Mouse (Mus musculus) fibroblast of lung, adult 2 months (primary cell): ENCODE data around the gene Ddx39.

ENCODE experiments used
- DNase-seq: peaks from one replicate; pipeline ENCODE4 v3.0.0-alpha.2; 2011; ENCODE audit warnings: low read depth

Ddx39 gene

GRCm38 (mm10) chr8:83699566-83699965 lies 15.4 kb upstream of the Ddx39 start:
- DNase-seq: no peak

GRCm38 (mm10) chr8:83700423-83701085 lies 14.4 kb upstream of the Ddx39 start:
- DNase-seq: no peak

- DNase-seq: no peak
These were observed 11.6 kb upstream of the Ddx39 start for GRCm38 (mm10) chr8:83703426-83703825.

GRCm38 (mm10) chr8:83706411-83706810 lies 8.6 kb upstream of the Ddx39 start:
- DNase-seq: no peak

GRCm38 (mm10) chr8:83707554-83707953 lies 7.4 kb upstream of the Ddx39 start:
- no peak for DNase-seq

- no peak for DNase-seq
These were observed 324 bp upstream of the Ddx39 start for GRCm38 (mm10) chr8:83714676-83715030.

GRCm38 (mm10) chr8:83715771-83716170 lies 794 bp downstream of the Ddx39 start:
- no peak for DNase-seq

- DNase-seq: no peak
These were observed 1.6 kb downstream of the Ddx39 start for GRCm38 (mm10) chr8:83716563-83716962.

GRCm38 (mm10) chr8:83719048-83719447 lies 4.1 kb downstream of the Ddx39 start:
- no peak for DNase-seq

GRCm38 (mm10) chr8:83719693-83720092 lies 4.7 kb downstream of the Ddx39 start:
- DNase-seq: no peak

- DNase-seq: no peak
These were observed 6.5 kb downstream of the Ddx39 start for GRCm38 (mm10) chr8:83721405-83722025.

- no peak for DNase-seq
These were observed 7.7 kb downstream of the Ddx39 start for GRCm38 (mm10) chr8:83722631-83723030.

- DNase-seq: no peak
These were observed 8.6 kb downstream of the Ddx39 start for GRCm38 (mm10) chr8:83723447-83724083.

- no peak for DNase-seq
These were observed 9.9 kb downstream of the Ddx39 start for GRCm38 (mm10) chr8:83724697-83725482.

GRCm38 (mm10) chr8:83725521-83726102 lies 10.6 kb downstream of the Ddx39 start:
- DNase-seq: no peak

- no peak for DNase-seq
These were observed 14.2 kb downstream of the Ddx39 start for GRCm38 (mm10) chr8:83729009-83729807.

- DNase-seq: no peak
These were observed 16.9 kb downstream of the Ddx39 start for GRCm38 (mm10) chr8:83731906-83732305.

- DNase-seq: no peak
These were observed 17.9 kb downstream of the Ddx39 start for GRCm38 (mm10) chr8:83732919-83733318.

- no peak for DNase-seq
These were observed 21.7 kb downstream of the Ddx39 start for GRCm38 (mm10) chr8:83736681-83737080.

GRCm38 (mm10) chr8:83737346-83737745 lies 22.4 kb downstream of the Ddx39 start:
- no peak for DNase-seq

- DNase-seq: no peak
These were observed 23.0 kb downstream of the Ddx39 start for GRCm38 (mm10) chr8:83737852-83738562.
